Mouse (Mus musculus) intestine, embryonic 14.5 days (tissue): ENCODE results near the gene Ccdc92. TPM values are rescaled to one million over a fixed set of nuclear protein-coding genes. Genes with fewer than 3 reads are reported as not detected.

Source experiments
- ATAC-seq: fragments of 200-750 bp; cut with Nextera tagmentation; replicated peaks from 2 replicates; pipeline ENCODE4 v1.8.0; 2017; ENCODE audit warnings: low read depth, moderate number of reproducible peaks, moderate TSS enrichment, moderate library complexity; ENCODE audit not compliant: low FRiP score, low TSS enrichment
- DNase-seq: peaks from one replicate; pipeline ENCODE4 v3.0.0-alpha.2; 2018; ENCODE audit warnings: low spot score
- H3K27ac ChIP-seq: fragments of 300-500 bp; sonication (generic); 2 replicates; pipeline ENCODE4 v1.5.1; 2014; ENCODE audit warnings: low read depth, mild to moderate bottlenecking, control low read depth
- H3K27me3 ChIP-seq: fragments of 300-500 bp; sonication (generic); replicated peaks from 2 replicates; pipeline ENCODE4 v1.6.1; 2014; ENCODE audit warnings: low read length, control low read depth; ENCODE audit not compliant: control insufficient read depth, insufficient read depth
- H3K36me3 ChIP-seq: fragments of 300-500 bp; sonication (generic); 2 replicates; pipeline ENCODE4 v1.6.1; 2014; ENCODE audit warnings: low read length, control low read depth; ENCODE audit not compliant: control insufficient read depth, insufficient read depth
- H3K4me1 ChIP-seq: fragments of 300-500 bp; sonication (generic); replicated peaks from 2 replicates; pipeline ENCODE4 v1.6.1; 2014; ENCODE audit warnings: low read length, control low read depth, mixed read lengths; ENCODE audit not compliant: control insufficient read depth, insufficient read depth
- H3K4me2 ChIP-seq: fragments of 300-500 bp; sonication (generic); 2 replicates; pipeline ENCODE4 v1.6.1; 2014; ENCODE audit warnings: low read length
- H3K4me3 ChIP-seq: fragments of 300-500 bp; sonication (generic); 2 replicates; pipeline ENCODE4 v1.5.1; 2014; ENCODE audit warnings: low read depth, low read length, control low read depth, mixed read lengths
- H3K9ac ChIP-seq: fragments of 300-500 bp; sonication (generic); 2 replicates; pipeline ENCODE4 v1.6.1; 2014; ENCODE audit warnings: mild to moderate bottlenecking, low read length
- H3K9me3 ChIP-seq: fragments of 300-500 bp; sonication (generic); 2 replicates; pipeline ENCODE4 v1.6.1; 2016; ENCODE audit warnings: low read length, control low read depth; ENCODE audit not compliant: control insufficient read depth
- WGBS: fragments of 180-500 bp; shearing (Covaris S2); extraction: QIAGEN DNeasy Blood & Tissue Kit; methylation state at CpG from one replicate; pipeline ENCODE4 v1.1.7; 2014; 5-methylcytosine and 5-hydroxymethylcytosine counted together
- polyA plus RNA-seq: library from polyadenylated mRNA; unstranded; fragments of >200 nt; fragmentation: Nextera tagmentation; extraction: Ambion mirVana; gene quantifications from 2 replicates; pipeline ENCODE4 v1.2.1, GENCODE M21; 2014

Ccdc92 gene
- polyA plus RNA-seq, 1 experiment from 2014 or later, result 6.8 TPM

GRCm38 (mm10) chr5:124830331-124830730 lies 31.9 kb downstream of the Ccdc92 start:
- DNase-seq, result no peak
- 89% methylated on average over 12 of the region's 12 CpGs for WGBS
- H3K9ac ChIP-seq, result no peak overlapping the region
- no peaks in the 10 kb centered on the region for H3K36me3 ChIP-seq
- no peak overlapping the region for H3K27ac ChIP-seq
- H3K9me3 ChIP-seq, result no peaks in the 10 kb centered on the region
- no peaks in the 10 kb centered on the region for H3K4me1 ChIP-seq
- ATAC-seq, result no peak
- no peak overlapping the region for H3K4me2 ChIP-seq
- H3K4me3 ChIP-seq, result no peak overlapping the region
- H3K27me3 ChIP-seq, result no peaks in the 10 kb centered on the region

GRCm38 (mm10) chr5:124822128-124822894 lies 39.9 kb downstream of the Ccdc92 start:
- WGBS, result 78% methylated on average over 18 of the region's 18 CpGs
- H3K27me3 ChIP-seq, result no peaks in the 10 kb centered on the region
- H3K9me3 ChIP-seq, result no peaks in the 10 kb centered on the region
- no peaks in the 10 kb centered on the region for H3K36me3 ChIP-seq
- H3K9ac ChIP-seq, result no peak overlapping the region
- H3K4me1 ChIP-seq, result no peaks in the 10 kb centered on the region
- ATAC-seq (no peak), DNase-seq (no peak)
- no peak overlapping the region for H3K4me3 ChIP-seq
- H3K27ac ChIP-seq, result no peak overlapping the region
- no peak overlapping the region for H3K4me2 ChIP-seq

- no peaks in the 10 kb centered on the region for H3K27me3 ChIP-seq
- H3K27ac ChIP-seq, result no peak overlapping the region
- no peaks in the 10 kb centered on the region for H3K36me3 ChIP-seq
- H3K4me2 ChIP-seq, result no peak overlapping the region
- H3K4me3 ChIP-seq, result no peak overlapping the region
- no peak overlapping the region for H3K9ac ChIP-seq
- ATAC-seq, result no peak
- H3K9me3 ChIP-seq, result no peaks in the 10 kb centered on the region
- 75% methylated on average over 15 of the region's 15 CpGs for WGBS
- H3K4me1 ChIP-seq, result no peaks in the 10 kb centered on the region
- DNase-seq, result no peak
These were observed 45.2 kb downstream of the Ccdc92 start for GRCm38 (mm10) chr5:124817050-124817449.

DNA sequence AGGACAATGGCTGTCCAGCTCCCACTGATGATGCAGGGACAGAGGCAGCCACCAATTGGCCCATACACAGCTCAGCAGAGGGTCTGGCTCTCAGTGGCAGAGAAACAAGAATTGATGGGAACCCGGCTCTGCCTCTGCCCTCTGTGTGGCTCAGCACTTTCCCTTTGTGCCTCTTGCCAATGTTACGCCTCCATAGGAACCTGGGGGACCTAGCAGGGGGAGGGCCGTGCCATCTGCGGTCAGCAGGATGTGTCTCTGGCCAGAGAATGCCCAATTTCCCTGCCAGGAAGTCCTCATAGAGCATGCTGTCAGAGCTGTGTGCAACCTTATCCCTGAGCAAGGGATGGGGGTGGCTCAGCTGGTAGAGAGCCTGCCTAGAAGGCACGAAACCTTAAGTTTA lies 47.4 kb downstream of the Ccdc92 start:
- Histone ChIP-seq H3K9ac (no peak overlapping the region), H3K27ac (no peak overlapping the region), H3K4me3 (no peak overlapping the region), H3K36me3 (no peaks in the 10 kb centered on the region), H3K9me3 (no peaks in the 10 kb centered on the region), H3K4me2 (no peak overlapping the region), H3K4me1 (no peaks in the 10 kb centered on the region), H3K27me3 (no peaks in the 10 kb centered on the region)
- no peak for DNase-seq
- WGBS, result 69% methylated on average over 5 of the region's 5 CpGs
- no peak for ATAC-seq

GRCm38 (mm10) chr5:124812466-124812865 lies 49.8 kb downstream of the Ccdc92 start:
- WGBS, result 81% methylated on average over 12 of the region's 12 CpGs
- H3K4me3 ChIP-seq, result no peak overlapping the region
- no peak overlapping the region for H3K4me2 ChIP-seq
- H3K9ac ChIP-seq, result no peak overlapping the region
- H3K27ac ChIP-seq, result no peak overlapping the region
- no peaks in the 10 kb centered on the region for H3K36me3 ChIP-seq
- no peaks in the 10 kb centered on the region for H3K9me3 ChIP-seq
- no peaks in the 10 kb centered on the region for H3K27me3 ChIP-seq
- ATAC-seq (no peak), DNase-seq (no peak)
- no peaks in the 10 kb centered on the region for H3K4me1 ChIP-seq

DNA sequence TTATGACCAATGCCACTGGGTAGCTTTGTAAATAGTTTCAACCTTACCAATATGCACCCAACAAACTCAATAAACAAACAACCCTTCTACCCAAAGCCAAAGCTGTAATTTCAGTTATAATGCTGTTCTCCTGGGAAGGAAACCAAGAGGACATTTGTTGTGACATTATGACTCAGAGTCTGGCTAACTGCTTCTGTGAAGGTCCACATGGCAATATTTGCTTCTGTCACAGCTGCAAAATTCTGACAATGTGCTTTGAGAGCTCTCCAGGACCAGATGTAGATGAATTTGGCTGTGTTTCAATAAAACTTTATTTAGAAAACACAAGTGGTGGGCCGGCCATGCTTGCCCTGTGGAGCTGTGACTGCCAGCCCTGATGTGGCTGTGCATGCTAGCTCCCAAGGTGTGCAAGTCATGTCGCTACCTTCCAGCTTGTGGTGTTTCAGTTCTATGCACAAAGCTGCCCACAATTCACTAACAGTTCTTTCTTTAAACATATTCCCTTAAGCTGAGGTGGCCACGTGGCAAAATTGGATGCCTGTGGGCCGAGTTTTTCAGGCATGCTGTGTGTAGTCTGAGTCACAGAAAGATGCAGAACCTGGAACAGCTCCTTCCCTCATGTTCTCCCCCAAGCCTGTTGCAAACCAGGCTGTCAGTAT lies 52.4 kb downstream of the Ccdc92 start:
- H3K9me3 ChIP-seq, result no peaks in the 10 kb centered on the region
- 80% methylated on average over 4 of the region's 4 CpGs for WGBS

DNA sequence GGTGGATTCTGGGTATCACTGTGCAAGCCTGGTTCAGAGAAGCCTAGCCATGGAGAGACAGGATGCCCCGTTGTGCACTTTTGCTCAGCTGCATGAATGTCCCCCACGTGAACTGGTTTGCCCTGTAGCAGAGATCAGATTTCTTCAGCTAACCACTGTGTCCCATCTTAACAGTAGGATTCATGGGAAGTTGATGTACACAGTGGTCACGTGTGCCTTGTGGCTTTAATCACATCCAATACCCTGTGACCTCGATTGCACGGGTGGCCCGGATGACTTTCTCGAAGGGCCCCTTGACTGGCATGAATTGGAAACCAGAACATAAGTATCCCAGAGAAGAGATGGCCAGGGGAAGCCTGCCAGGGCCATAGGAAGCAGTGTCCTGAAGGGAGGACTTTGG lies 70.1 kb downstream of the Ccdc92 start:
- no peak overlapping the region for H3K27ac ChIP-seq
- DNase-seq, result no peak
- H3K4me3 ChIP-seq, result no peak overlapping the region
- no peak overlapping the region for H3K9ac ChIP-seq
- no peaks in the 10 kb centered on the region for H3K4me1 ChIP-seq
- WGBS, result 89% methylated on average over 7 of the region's 7 CpGs
- no peak overlapping the region for H3K4me2 ChIP-seq
- no peaks in the 10 kb centered on the region for H3K9me3 ChIP-seq
- ATAC-seq, result no peak
- H3K27me3 ChIP-seq, result no peaks in the 10 kb centered on the region
- no peaks in the 10 kb centered on the region for H3K36me3 ChIP-seq

More for the DNA sequence above, 52.4 kb downstream of the Ccdc92 start:
- H3K4me1 ChIP-seq, result no peaks in the 10 kb centered on the region
- H3K4me3 ChIP-seq, result no peak overlapping the region
- no peaks in the 10 kb centered on the region for H3K36me3 ChIP-seq
- no peak overlapping the region for H3K4me2 ChIP-seq
- H3K27ac ChIP-seq, result no peak overlapping the region
- ATAC-seq (no peak), DNase-seq (no peak)
- no peak overlapping the region for H3K9ac ChIP-seq
- no peaks in the 10 kb centered on the region for H3K27me3 ChIP-seq

GRCm38 (mm10) chr5:124785650-124786049 lies 76.6 kb downstream of the Ccdc92 start:
- whole genome bisulfite sequencing, result 77% methylated on average over 7 of the region's 7 CpGs
- Histone ChIP-seq H3K4me3 (no peak overlapping the region), H3K4me2 (no peak overlapping the region), H3K9ac (no peak overlapping the region), H3K9me3 (0 out of 2 replicates have a peak, but pooled peaks cover 2% of the 10 kb centered on the region), H3K27me3 (no peaks in the 10 kb centered on the region), H3K27ac (no peak overlapping the region), H3K36me3 (no peaks in the 10 kb centered on the region), H3K4me1 (no peaks in the 10 kb centered on the region)
- no peak for DNase-seq
- ATAC-seq, result no peak
